Mouse (Mus musculus): ENCODE data around the gene Cox17.

Cox17 gene

GRCm38 (mm10) chr16:38395060-38395730, 48.4 kb downstream of the Cox17 start:
- DNase-seq (ENCODE audit: low spot score): no peak

- no peak for DNase-seq (ENCODE audit: low spot score)
These were observed 49.4 kb downstream of the Cox17 start for GRCm38 (mm10) chr16:38396155-38396554.

GRCm38 (mm10) chr16:38398266-38398665, 51.5 kb downstream of the Cox17 start:
- DNase-seq (ENCODE audit: low spot score): no peak

GRCm38 (mm10) chr16:38399076-38399475, 52.3 kb downstream of the Cox17 start:
- DNase-seq (ENCODE audit: low spot score): no peak

GRCm38 (mm10) chr16:38399531-38400231, 52.9 kb downstream of the Cox17 start:
- no peak for DNase-seq (ENCODE audit: low spot score)

GRCm38 (mm10) chr16:38400311-38400960, 53.6 kb downstream of the Cox17 start:
- DNase-seq (ENCODE audit: low spot score): no peak

GRCm38 (mm10) chr16:38401468-38401867, 54.7 kb downstream of the Cox17 start:
- no peak for DNase-seq (ENCODE audit: low spot score)
